Mouse (Mus musculus): ENCODE measurements around the gene Kdm2a. TPM values are rescaled to one million over a fixed set of nuclear protein-coding genes. Genes with fewer than 3 reads are reported as not detected.

Gene Kdm2a
- polyA plus RNA-seq, 1 experiment: 20.3 TPM

- Histone ChIP-seq H3ac (ENCODE audit: control insufficient read depth, insufficient read length) (no peak overlapping the region), H3K4me2 (ENCODE audit: low read depth) (no peak overlapping the region), H3K79me2 (ENCODE audit: control insufficient read depth, insufficient read depth) (no peaks in the 10 kb centered on the region), H3K27me3 (ENCODE audit: control insufficient read depth, insufficient read depth, insufficient read length) (no peaks in the 10 kb centered on the region), H3K4me3 (no peak overlapping the region), H3K36me3 (ENCODE audit: control insufficient read depth, insufficient read depth) (no peaks in the 10 kb centered on the region)
- TF ChIP-seq MYOG (IDR thresholded peaks at IDR 0.05; ENCODE audit: control insufficient read depth in 1 of 3, insufficient read depth in 1 of 3, insufficient read length in 2 of 3, low read depth in 2 of 3): no peak
- no peak for TF ChIP-seq POLR2A (IDR thresholded peaks at IDR 0.05; ENCODE audit: insufficient read length, low read depth)
- no peak for TF ChIP-seq E2F4 (IDR thresholded peaks at IDR 0.05; ENCODE audit: insufficient read depth)
- TF ChIP-seq SRF (IDR thresholded peaks at IDR 0.05; ENCODE audit: control insufficient read depth, insufficient read length, low read depth): no peak
- TF ChIP-seq TCF3 (IDR thresholded peaks at IDR 0.05; ENCODE audit: insufficient read length, low read depth): no peak
- no peak for TF ChIP-seq CEBPB (IDR thresholded peaks at IDR 0.05; ENCODE audit: insufficient read depth, poor library complexity, severe bottlenecking)
- TF ChIP-seq USF1 (IDR thresholded peaks at IDR 0.05; ENCODE audit: low read depth): no peak
- TF ChIP-seq REST (IDR thresholded peaks at IDR 0.05; ENCODE audit: insufficient read depth, insufficient read length): no peak
- no peak for TF ChIP-seq MAX (IDR thresholded peaks at IDR 0.05; ENCODE audit: low read depth)
- TF ChIP-seq MYOD1 (IDR thresholded peaks at IDR 0.05; ENCODE audit: control insufficient read depth in 1 of 3, insufficient read length in 2 of 3, low read depth in 2 of 3): no peak
- no peak for TF ChIP-seq POLR2AphosphoS2 (IDR thresholded peaks at IDR 0.05; ENCODE audit: insufficient read length, low read depth)
- TF ChIP-seq TCF12 (IDR thresholded peaks at IDR 0.05; ENCODE audit: insufficient read depth, poor library complexity, severe bottlenecking): no peak
Observed at GRCm38 (mm10) chr19:4270187-4270586, 127.9 kb downstream of the Kdm2a start.

- H3K79me2 ChIP-seq (ENCODE audit: control insufficient read depth, insufficient read depth): no peaks in the 10 kb centered on the region
Observed at GRCm38 (mm10) chr19:4268566-4269361, 129.3 kb downstream of the Kdm2a start, which contains the start of gene Ssh3. Ssh3 (minus strand) TSS chr19:4269180.

GRCm38 (mm10) chr19:4265956-4266355 is 132.1 kb downstream of the Kdm2a start:
- Histone ChIP-seq H3ac (ENCODE audit: control insufficient read depth, insufficient read length) (no peak overlapping the region), H3K4me3 (no peak overlapping the region), H3K36me3 (ENCODE audit: control insufficient read depth, insufficient read depth) (no peaks in the 10 kb centered on the region), H3K27me3 (ENCODE audit: control insufficient read depth, insufficient read depth, insufficient read length) (no peaks in the 10 kb centered on the region), H3K79me2 (ENCODE audit: control insufficient read depth, insufficient read depth) (no peaks in the 10 kb centered on the region), H3K4me2 (ENCODE audit: low read depth) (no peak overlapping the region)
- no peak for TF ChIP-seq MYOG (IDR thresholded peaks at IDR 0.05; ENCODE audit: control insufficient read depth in 1 of 3, insufficient read depth in 1 of 3, insufficient read length in 2 of 3, low read depth in 2 of 3)
- no peak for TF ChIP-seq MAX (IDR thresholded peaks at IDR 0.05; ENCODE audit: low read depth)

More at GRCm38 (mm10) chr19:4268566-4269361, 129.3 kb downstream of the Kdm2a start, which contains the start of gene Ssh3:
- no peaks in the 10 kb centered on the region for H3K27me3 ChIP-seq (ENCODE audit: control insufficient read depth, insufficient read depth, insufficient read length)
- H3K36me3 ChIP-seq (ENCODE audit: control insufficient read depth, insufficient read depth): no peaks in the 10 kb centered on the region
- no peak within 1 kb of the TSS for H3ac ChIP-seq (ENCODE audit: control insufficient read depth, insufficient read length)
- no peak within 1 kb of the TSS for H3K4me3 ChIP-seq
- H3K4me2 ChIP-seq (ENCODE audit: low read depth): no peak within 1 kb of the TSS
- TF ChIP-seq MAX (IDR thresholded peaks at IDR 0.05; ENCODE audit: low read depth) (no peak), TCF3 (IDR thresholded peaks at IDR 0.05; ENCODE audit: insufficient read length, low read depth) (no peak), MYOD1 (IDR thresholded peaks at IDR 0.05; ENCODE audit: control insufficient read depth in 1 of 3, insufficient read length in 2 of 3, low read depth in 2 of 3) (no peak)

Other genes starting within 250 kb of the Kdm2a start
- 238 TPM for gene Coro1b, start 249.7 kb downstream of the Kdm2a start, polyA plus RNA-seq (2012; fragmentation: generic; extraction: Trizol)
- gene Ptprcap, start 244.7 kb downstream of the Kdm2a start, polyA plus RNA-seq (2012; fragmentation: generic; extraction: Trizol): 4.9 TPM
- gene Rps6kb2, start 234.9 kb downstream of the Kdm2a start, polyA plus RNA-seq (2012; fragmentation: generic; extraction: Trizol): 42.0 TPM
- 8.2 TPM for gene Carns1, start 222.8 kb downstream of the Kdm2a start, polyA plus RNA-seq (2012; fragmentation: generic; extraction: Trizol)
- gene Tbc1d10c, start 207.0 kb downstream of the Kdm2a start, polyA plus RNA-seq (2012; fragmentation: generic; extraction: Trizol): 0.67 TPM
- 702 TPM for gene Ppp1ca, start 206.2 kb downstream of the Kdm2a start, polyA plus RNA-seq (2012; fragmentation: generic; extraction: Trizol)
- gene Rad9a, start 196.6 kb downstream of the Kdm2a start, polyA plus RNA-seq (2012; fragmentation: generic; extraction: Trizol): 16.7 TPM
- 11.5 TPM for gene Clcf1, start 184.0 kb downstream of the Kdm2a start, polyA plus RNA-seq (2012; fragmentation: generic; extraction: Trizol)
- not detected for gene AC109138.7, start 183.9 kb downstream of the Kdm2a start, polyA plus RNA-seq (2012; fragmentation: generic; extraction: Trizol)
- 166 TPM for gene Pold4, start 166.4 kb downstream of the Kdm2a start, polyA plus RNA-seq (2012; fragmentation: generic; extraction: Trizol)
- 0.17 TPM for gene Ssh3, start 129.1 kb downstream of the Kdm2a start, polyA plus RNA-seq (2012; fragmentation: generic; extraction: Trizol)
- 1.7 TPM for gene Ankrd13d, start 115.1 kb downstream of the Kdm2a start, polyA plus RNA-seq (2012; fragmentation: generic; extraction: Trizol)
- gene Grk2, start 92.1 kb downstream of the Kdm2a start, polyA plus RNA-seq (2012; fragmentation: generic; extraction: Trizol): 56.3 TPM
- gene Rhod, start 41.1 kb upstream of the Kdm2a start, polyA plus RNA-seq (2012; fragmentation: generic; extraction: Trizol): 51.1 TPM
- 22.3 TPM for gene Syt12, start 79.2 kb upstream of the Kdm2a start, polyA plus RNA-seq (2012; fragmentation: generic; extraction: Trizol)
- 0.05 TPM for gene 2010003K11Rik, start 100.3 kb upstream of the Kdm2a start, polyA plus RNA-seq (2012; fragmentation: generic; extraction: Trizol)
- 16.3 TPM for gene Pcx, start 112.2 kb upstream of the Kdm2a start, polyA plus RNA-seq (2012; fragmentation: generic; extraction: Trizol)
- 22.0 TPM for gene Lrfn4, start 217.4 kb upstream of the Kdm2a start, polyA plus RNA-seq (2012; fragmentation: generic; extraction: Trizol)
- gene Rce1, start 227.4 kb upstream of the Kdm2a start, polyA plus RNA-seq (2012; fragmentation: generic; extraction: Trizol): 43.8 TPM

Measured in myocyte (in vitro differentiated cells).